Mouse (Mus musculus): Measurements from ENCODE around the gene Arhgap23.

- TF ChIP-seq CTCF (IDR thresholded peaks at IDR 0.05; ENCODE audit: extremely low read depth, insufficient read length, insufficient replicate concordance, low read depth, low read length) (no peak), POLR2A (IDR thresholded peaks at IDR 0.05; ENCODE audit: low read depth, low read length) (no peak)
These were observed 122.3 kb downstream of the Arhgap23 start for GRCm38 (mm10) chr11:97537580-97538089.
